Comparison of ENCODE assay signal across 8 mouse cellular contexts in the genomic region with DNA sequence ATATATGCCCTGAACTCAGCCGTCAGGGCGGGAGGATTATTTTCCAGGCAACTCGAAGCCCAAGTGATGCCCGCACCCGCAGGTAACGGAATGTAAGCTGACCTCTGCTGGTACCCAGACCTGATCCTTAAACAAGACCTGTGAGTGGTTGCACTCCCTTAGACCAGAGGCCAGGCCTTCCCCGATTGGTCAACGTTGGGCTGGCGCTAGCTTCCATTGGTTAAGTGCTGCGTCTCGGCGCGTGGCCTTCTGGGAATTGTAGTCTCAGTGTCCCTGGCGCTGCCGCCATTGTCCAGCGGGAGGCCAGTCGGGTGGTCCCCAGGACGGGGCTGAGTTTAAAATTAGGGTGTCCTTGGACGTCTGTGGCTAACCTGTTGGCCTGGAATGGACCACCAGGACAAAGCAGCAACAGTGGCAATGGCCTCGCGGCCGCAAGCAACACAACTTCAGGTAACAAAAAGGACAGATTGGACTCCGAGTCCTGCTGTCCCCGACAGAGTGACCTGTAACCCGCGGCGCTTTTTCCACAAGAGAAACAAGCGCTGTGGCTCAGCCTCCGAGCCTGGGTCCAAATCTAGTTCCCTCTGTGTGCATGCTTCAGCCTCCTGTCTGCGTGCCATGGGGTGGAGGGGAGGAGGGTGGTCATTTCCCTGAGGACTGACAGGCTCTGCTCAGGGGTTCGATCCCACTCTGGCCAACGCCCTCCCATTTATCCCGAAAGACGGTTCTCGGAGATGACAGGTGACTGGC. TPM values are rescaled to one million over a fixed set of nuclear protein-coding genes. Genes with fewer than 3 reads are reported as not detected.
A peak's percentile ranks its signal among the peaks of the same experiment; 100 is the strongest.
DNase-seq lines count a peak whose midpoint lies in the region; ATAC-seq and TF ChIP-seq lines count a peak whose summit lies in the region.

Zfp128 (plus strand) TSS at position 267 of the 750 bp plus-strand sequence.

- DNase-seq in ES-E14 (ENCODE audit: low read depth, low spot score): peak; percentile 83
- peak; percentile 96 for DNase-seq in cerebellum, adult 11-12 months
- peak; percentile 91 for DNase-seq in heart, postnatal 25 days (ENCODE audit: low spot score)
- DNase-seq in layer of hippocampus, adult 18-20 months (ENCODE audit: low spot score in 2 of 2): peak; percentile 94 to 98
- peak; percentile 93 for DNase-seq in lung, adult 2 months
- DNase-seq in thymus, adult 18-20 months: peak; percentile 90 to 91

- TF ChIP-seq CTCF in lung, adult 2 months (IDR thresholded peaks at IDR 0.05; ENCODE audit: insufficient read depth, low read length): no peak

- no peaks in the 10 kb centered on the region for H3K27me3 ChIP-seq in forebrain, embryonic 15.5 days

- TF ChIP-seq POLR2A in lung, adult 2 months (IDR thresholded peaks at IDR 0.05; ENCODE audit: borderline replicate concordance, extremely low read depth, low read depth, low read length): peak; percentile 67; the same call in 1 of the 2 replicates

- H3K36me3 ChIP-seq in ES-E14 (ENCODE audit: control insufficient read depth, insufficient read depth, low read length, poor library complexity, severe bottlenecking): peaks cover 2% of the 10 kb centered on the region; the same call in 1 of the 2 replicates
- peaks cover 23% of the 10 kb centered on the region for H3K36me3 ChIP-seq in forebrain, embryonic 15.5 days

- no peaks in the 10 kb centered on the region for H3K9me3 ChIP-seq in ES-E14 (ENCODE audit: control insufficient read depth, insufficient read depth, low read depth, low read length)
- H3K9me3 ChIP-seq in forebrain, embryonic 15.5 days: no peaks in the 10 kb centered on the region

- no peak within 1 kb of the TSS for H3K27ac ChIP-seq in ES-E14 (ENCODE audit: insufficient read depth, low read depth, low read length, poor library complexity, severe bottlenecking)
- H3K27ac ChIP-seq in forebrain, embryonic 15.5 days (replicated peaks): peak within 1 kb of the TSS; percentile 45; the same call in 1 of the 2 replicates

- under 1% methylated on average over 35 of the region's 35 CpGs for WGBS in forebrain, embryonic 15.5 days
- WGBS in lung, adult 2 months: under 1% methylated on average over 35 of the region's 35 CpGs

- H3K4me1 ChIP-seq in ES-E14 (ENCODE audit: control insufficient read depth in 2 of 2, insufficient read depth in 2 of 2, low read length in 2 of 2, poor library complexity in 1 of 2): peaks cover 0 to 8% of the 10 kb centered on the region in 2 experiments; a peak in 1 of 4 replicates
- H3K4me1 ChIP-seq in forebrain, embryonic 15.5 days: peaks cover 18% of the 10 kb centered on the region
- peaks cover 8% of the 10 kb centered on the region for H3K4me1 ChIP-seq in lung, adult 2 months (ENCODE audit: control insufficient read depth, insufficient read depth, low read length)

- peak within 1 kb of the TSS; percentile 58; the same call in 1 of the 2 replicates for H3K9ac ChIP-seq in ES-E14 (ENCODE audit: insufficient read depth, low read depth, low read length, poor library complexity, severe bottlenecking)
- H3K9ac ChIP-seq in forebrain, embryonic 15.5 days (replicated peaks): peak within 1 kb of the TSS; percentile 88

- peak within 1 kb of the TSS; percentile 69 to 92 for H3K4me3 ChIP-seq in ES-E14 (ENCODE audit: insufficient read depth in 1 of 2, low read depth in 1 of 2, low read length in 2 of 2, poor library complexity in 1 of 2, severe bottlenecking in 1 of 2)
- peak within 1 kb of the TSS; percentile 83 for H3K4me3 ChIP-seq in forebrain, embryonic 15.5 days
- peak within 1 kb of the TSS; percentile 84 for H3K4me3 ChIP-seq in lung, adult 2 months (replicated peaks; ENCODE audit: extremely low read depth, low read depth, low read length)

- peak within 1 kb of the TSS; percentile 80 for H3K4me2 ChIP-seq in forebrain, embryonic 15.5 days (replicated peaks)

- ATAC-seq in forebrain, embryonic 15.5 days (replicated peaks): peak; percentile 99
- ATAC-seq in neutrophil, adult 5-6 weeks (ENCODE audit: extremely low read depth, insufficient number of reproducible peaks, low FRiP score, poor library complexity, severe bottlenecking): peak; percentile 100

- intact Hi-C loops in heart, postnatal 25 days (cut with DNase I): loop anchor here (5.0 kb wide), 1 partner anchor 44 kb away; no protein-coding TSS in a partner anchor

- in situ Hi-C loops in ES-E14 (cut with MboI; ENCODE audit: low sequenced_read_pairs in 2 of 2, unreplicated experiment in 2 of 2): no loop called here

TF ChIP-seq in ES-E14, 5 proteins besides CTCF, POLR2A, EP300 and RAD21:
- TF ChIP-seq CHD2 (IDR thresholded peaks at IDR 0.05; ENCODE audit: low read depth, low read length) (peak; percentile 53; the same call in 1 of the 2 replicates), HCFC1 (IDR thresholded peaks at IDR 0.05; ENCODE audit: borderline replicate concordance, insufficient read depth, low read length) (peak; percentile 91), ZNF384 (IDR thresholded peaks at IDR 0.05; ENCODE audit: low read depth, low read length) (no peak), MAFK (IDR thresholded peaks at IDR 0.05; ENCODE audit: insufficient read depth, low read depth, low read length) (no peak), ZC3H11A (IDR thresholded peaks at IDR 0.05; ENCODE audit: borderline replicate concordance, low read depth, low read length) (no peak)

RNA-seq across cellular contexts. Expression of gene Zfp128, which starts in this region (rescaled TPM):
- 1.4 and 1.8 TPM in 2 replicates for total RNA-seq in ES-E14 (2012; rRNA removed)
- 8.0 and 8.8 TPM in 2 replicates for polyA plus RNA-seq in forebrain, embryonic 15.5 days (2015; fragmentation: Nextera tagmentation; extraction: Ambion mirVana)
- total RNA-seq in heart, postnatal 25 days (2021): 1 to 10 TPM; 3.2 to 4.0 TPM
- 1 to 10 TPM; 7.1 to 7.3 TPM for total RNA-seq in layer of hippocampus, adult 18-20 months (2021)
- 0.74 and 1.2 TPM in 2 replicates for polyA plus RNA-seq in lung, adult 2 months (2012; rRNA removed)
- 2.9 and 4.8 TPM in 2 replicates for total RNA-seq in neutrophil, adult 5-6 weeks (2017)
